Mouse (Mus musculus): ENCODE data around the gene Trub2. TPM values are rescaled to one million over a fixed set of nuclear protein-coding genes. Genes with fewer than 3 reads are reported as not detected.
"Not testable (repeated sequence)": the region's sequence is repeated elsewhere in the genome, so short reads cannot be mapped to it uniquely, and the experiment has no call there.

Gene Trub2
- total RNA-seq, 1 experiment from 2014 or later: 45.7 TPM

DNA sequence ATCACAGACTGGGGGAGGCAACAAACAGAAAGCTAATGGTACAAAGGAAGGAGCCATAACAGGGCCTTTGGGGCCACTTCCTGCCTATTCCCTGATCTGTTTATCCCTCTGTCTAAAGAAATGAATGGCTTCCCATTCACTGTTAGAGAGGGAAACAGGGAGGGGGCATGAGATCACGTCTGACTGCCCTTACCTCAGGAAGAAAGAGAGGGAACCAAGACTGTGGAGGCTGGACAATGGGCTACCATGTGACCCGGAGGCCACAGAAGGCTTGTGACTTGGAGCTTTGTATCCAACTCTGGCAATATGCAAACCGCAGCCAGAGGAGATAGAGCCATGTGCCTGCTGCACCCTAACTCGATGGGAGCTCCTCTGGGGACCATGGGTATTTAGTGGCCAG, 4.0 kb downstream of the Trub2 start:
- no peak for ATAC-seq (replicated peaks; ENCODE audit: low read depth, poor library complexity, severe bottlenecking)

DNA sequence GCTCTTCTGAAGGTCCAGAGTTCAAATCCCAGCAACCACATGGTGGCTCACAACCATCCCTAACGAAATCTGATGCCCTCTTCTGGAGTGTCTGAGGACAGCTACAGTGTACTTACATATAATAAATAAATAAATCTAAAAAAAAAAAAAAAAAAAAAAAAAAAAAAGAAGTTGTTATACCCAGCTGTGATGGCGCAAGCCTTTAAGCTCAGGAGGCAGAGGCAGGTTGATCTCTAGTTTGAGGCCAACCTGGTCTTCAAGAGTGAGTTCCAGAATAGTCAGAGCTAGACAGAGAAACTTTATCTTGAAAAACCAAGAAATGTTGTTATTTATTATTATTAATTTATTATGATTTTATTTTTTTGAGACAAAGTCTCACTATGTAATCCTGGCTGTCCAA, 7.0 kb downstream of the Trub2 start:
- not testable (repeated sequence) for ATAC-seq (replicated peaks; ENCODE audit: low read depth, poor library complexity, severe bottlenecking)

DNA sequence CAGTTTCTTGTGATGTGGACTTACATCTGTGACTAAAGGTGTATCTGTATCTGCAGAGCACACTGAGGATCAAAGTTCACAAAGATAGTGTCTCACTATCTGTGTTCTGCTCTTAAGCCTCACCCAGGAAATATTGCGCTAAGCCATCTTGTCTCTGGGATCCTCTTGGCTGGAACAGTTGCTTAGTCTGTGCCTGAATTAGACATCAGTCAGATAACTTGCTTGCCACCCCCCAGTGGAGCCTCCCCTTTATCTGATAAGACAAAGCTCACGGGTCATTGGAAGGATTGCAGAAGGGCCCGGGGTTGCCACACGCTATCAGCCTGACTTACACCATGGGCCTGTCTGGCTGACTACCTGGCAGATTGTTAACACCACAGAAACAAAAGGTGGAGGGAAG, 15.0 kb downstream of the Trub2 start:
- no peak for ATAC-seq (replicated peaks; ENCODE audit: low read depth, poor library complexity, severe bottlenecking)

DNA sequence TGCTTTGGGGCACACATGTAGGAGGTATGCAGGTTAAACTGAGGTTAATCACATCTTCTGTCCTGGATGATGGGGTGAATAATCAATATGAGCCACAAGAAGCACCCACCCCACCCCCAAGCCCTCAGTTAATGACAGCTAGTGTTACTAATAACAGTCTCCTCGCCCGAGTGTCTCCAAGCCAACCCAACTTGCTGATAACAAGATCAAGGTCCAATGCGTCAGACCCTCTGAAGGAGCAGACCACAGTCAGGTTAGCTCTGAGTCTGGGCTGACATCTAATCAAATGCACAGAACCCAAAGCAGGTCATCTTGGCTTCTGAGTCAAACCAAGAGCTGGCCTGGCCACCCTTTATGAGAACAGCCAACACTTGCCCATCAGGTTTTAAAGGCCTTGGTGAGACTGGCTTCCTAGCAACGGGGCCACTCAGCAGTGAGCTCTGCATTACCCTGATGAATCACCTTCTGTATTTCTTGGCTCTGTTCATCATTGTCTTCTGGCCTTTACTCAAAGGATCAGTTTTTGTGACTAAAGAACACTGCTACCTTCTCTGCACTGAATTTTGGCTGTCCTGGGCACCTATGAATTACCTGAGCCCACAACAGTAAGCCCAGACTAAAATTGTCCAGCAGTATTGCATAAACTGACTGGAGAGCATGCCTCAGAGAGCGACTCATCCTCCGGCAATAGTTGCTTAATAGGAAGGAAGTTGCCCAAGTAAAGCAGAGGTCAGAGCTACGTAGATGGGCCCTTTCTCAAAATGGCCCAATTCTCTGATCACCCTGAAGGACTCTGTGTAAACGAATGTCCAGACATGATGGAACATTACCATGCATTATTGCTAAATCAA, 16.5 kb downstream of the Trub2 start:
- peak; percentile 55 for ATAC-seq (replicated peaks; ENCODE audit: low read depth, poor library complexity, severe bottlenecking)

DNA sequence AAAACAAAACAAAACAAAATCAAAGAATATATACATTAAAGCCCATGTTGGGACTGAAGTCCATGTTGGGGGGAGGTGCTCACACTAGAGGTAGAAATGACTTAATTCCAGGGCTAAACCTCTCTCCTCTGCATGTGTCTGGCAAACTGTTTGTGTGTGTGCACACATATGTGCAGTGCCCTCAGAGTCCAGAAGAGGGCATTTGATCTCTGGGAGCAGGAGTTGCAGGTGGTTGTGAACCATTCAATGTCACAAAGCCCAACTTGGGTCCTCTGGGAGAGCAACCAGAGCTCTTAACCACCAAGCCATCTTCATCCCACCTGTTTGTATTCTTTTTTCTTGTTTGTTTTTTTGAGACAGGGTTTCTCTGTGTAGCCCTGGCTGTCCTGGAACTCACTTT, 18.1 kb downstream of the Trub2 start:
- ATAC-seq (replicated peaks; ENCODE audit: low read depth, poor library complexity, severe bottlenecking): no peak

DNA sequence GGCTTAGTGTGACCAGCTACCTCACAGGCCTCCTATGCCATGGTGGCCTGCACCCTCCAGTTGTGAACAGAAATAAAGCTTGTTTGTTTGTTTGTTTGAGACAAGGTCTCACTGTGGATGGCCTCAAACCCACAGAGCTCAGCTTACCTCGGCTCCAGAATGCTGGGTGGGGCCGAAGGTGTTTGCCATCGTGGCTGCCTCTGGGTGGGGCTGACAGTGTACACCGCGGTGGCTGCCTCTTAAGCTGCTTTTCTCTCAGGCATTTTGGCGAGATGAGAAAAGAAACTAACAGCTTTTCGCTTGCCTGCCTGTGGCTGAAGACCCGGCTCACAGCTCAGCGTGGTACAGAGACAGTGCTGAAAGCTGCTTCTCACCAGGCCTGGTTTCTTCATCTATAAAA, 19.4 kb downstream of the Trub2 start:
- no peak for ATAC-seq (replicated peaks; ENCODE audit: low read depth, poor library complexity, severe bottlenecking)

DNA sequence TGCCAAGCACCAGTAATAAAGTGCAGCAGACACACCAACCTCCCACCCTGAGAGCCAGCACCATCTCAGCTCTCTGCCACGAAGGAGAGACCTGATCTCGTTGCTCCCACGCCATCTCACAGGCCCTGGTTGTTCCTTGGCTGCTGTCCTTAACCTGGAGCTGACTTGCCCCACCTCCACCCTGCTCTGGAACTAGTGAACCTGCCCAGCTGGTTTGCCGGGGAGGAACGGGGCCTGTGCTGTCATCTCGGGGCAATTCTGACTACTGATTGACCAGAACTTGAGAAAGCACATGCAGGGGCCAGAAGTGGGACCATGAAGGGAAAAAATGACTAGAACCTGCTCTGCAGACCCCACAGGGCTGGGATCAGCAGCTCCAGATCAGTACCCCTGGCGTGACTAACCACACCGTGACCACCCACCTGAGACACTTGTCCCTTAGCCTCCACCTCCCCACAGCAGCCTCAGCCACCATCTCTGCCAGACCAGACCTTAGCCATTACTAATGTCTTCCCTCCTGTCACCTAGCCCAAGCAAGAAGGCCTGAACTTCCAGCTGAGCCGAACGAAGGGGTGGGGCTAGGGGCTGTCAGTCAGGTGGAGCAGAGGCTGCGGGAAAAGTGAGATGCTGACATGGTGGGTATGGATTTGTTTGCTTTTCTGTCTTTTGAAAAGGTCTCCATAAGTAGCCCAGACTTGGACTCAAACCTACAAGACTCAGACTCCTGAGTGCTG, 20.2 kb downstream of the Trub2 start:
- no peak for ATAC-seq (replicated peaks; ENCODE audit: low read depth, poor library complexity, severe bottlenecking)

DNA sequence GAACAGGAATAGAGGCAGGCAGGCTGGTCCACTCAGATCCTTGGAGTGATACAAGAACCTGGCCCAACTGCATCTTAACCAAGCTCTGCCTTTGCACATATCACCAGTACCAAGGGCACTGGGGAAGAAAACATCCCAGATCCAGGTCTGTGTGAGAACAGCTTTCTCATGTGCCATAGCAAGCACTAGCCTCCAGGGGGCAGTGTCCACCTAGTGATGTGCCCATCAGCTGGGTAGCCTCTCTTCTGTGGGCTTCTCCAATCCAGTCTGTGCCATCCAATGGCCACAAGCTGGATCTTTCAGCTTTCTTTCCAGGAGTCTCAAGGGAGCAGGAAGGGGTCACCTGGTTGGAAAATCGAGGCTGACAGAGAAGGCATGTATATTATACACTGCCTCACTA, 23.5 kb downstream of the Trub2 start:
- ATAC-seq (replicated peaks; ENCODE audit: low read depth, poor library complexity, severe bottlenecking): peak; percentile 92

DNA sequence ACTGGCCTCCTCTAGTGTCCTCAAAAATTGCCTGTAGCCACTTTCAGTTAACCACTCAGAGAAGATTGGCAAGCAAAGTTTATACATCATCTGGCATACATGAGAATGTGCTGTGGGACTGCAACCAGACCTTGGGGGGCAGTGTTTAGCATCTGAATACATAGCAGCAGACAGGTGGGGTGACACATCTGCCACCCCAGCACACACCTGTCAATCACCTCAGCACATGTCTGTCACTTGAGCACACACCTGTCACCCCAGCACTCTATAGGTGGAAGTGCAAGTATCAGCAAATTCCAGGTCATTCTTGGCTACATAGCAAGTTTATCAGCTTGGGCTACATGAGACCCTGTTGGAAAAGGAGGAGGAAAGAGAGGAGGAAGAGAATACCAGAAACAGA, 32.6 kb downstream of the Trub2 start:
- ATAC-seq (replicated peaks; ENCODE audit: low read depth, poor library complexity, severe bottlenecking): no peak

DNA sequence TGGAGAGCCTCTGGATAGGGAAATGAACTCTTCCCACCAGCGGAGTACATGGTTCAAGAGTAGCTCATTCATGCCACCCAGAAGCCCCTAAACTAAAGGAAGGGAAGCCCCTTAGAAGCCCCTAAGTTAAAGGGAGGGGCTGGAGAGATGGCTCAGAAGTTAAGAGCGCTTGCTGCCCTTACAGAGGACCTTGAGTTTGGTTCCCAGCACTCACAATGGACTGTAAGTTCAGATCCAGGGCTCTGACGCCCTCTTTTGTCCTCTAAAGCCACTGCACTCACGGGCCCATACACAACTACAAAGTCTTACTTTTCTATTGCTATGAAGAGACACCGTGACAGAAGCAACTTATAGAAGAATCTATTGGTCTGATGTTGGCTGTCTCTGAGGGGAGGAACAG, 35.9 kb downstream of the Trub2 start:
- no peak for ATAC-seq (replicated peaks; ENCODE audit: low read depth, poor library complexity, severe bottlenecking)

DNA sequence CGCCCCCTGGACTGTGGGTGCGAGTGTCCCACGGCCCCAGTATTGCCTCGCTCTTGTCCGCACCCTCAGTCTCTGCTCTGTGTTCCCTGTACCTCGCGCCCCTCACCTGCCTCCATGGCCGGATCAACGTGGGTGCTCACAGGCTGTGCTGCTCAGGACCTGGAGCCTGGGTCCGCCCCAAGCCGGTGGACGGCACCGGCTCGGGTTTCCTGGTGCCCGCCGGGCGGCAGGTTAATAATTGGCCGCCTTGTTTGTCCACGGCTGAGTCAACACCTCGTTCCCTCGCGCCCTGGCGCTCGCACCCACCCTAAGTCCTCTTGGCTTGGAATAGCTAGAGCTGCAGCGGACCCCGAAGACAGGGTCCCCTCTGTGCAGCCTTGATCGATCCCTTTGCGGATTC, 36.8 kb downstream of the Trub2 start, which contains the start of gene Gm13420:
TSS of gene Gm13420 (minus strand) at position 189 of the 400 bp plus-strand sequence.
- ATAC-seq (replicated peaks; ENCODE audit: low read depth, poor library complexity, severe bottlenecking): no peak

DNA sequence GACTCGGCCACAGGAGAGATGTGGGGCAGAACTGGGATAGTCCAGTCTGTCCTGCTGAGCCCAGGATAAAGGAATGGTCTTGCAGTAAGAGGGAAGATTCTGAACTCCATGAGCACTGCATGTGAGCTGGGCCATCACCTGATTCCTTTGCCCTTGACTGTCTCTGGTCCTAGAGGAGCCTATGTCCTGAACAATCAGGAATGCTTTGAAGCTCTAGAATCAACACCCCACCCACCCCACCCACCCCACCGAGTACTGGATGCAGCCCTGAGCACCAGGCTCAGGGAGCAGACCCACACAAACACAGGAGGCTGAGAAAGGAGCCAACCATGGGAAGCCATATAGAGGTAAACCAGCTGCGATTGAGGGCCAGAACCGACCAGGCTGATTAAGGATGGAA, 39.8 kb downstream of the Trub2 start:
- no peak for ATAC-seq (replicated peaks; ENCODE audit: low read depth, poor library complexity, severe bottlenecking)

DNA sequence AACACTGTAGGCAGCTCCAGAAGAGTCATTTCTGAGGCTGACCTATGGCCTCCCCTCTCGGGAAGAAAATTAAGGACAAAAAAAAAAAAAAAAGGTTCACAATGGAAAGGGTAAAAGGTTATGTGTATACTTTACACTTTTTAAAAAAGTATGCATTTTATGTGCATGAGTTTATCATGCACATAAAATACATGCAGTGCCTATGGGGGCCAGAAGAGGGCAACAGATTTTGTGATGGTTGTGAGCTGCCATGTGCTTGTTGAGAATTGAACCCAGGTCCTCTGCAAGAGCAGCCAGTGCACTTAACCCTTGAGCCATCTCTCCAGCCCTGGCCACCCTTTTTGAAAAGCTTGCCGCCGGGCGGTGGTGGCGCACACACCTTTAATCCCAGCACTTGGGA, 40.5 kb downstream of the Trub2 start:
- no peak for ATAC-seq (replicated peaks; ENCODE audit: low read depth, poor library complexity, severe bottlenecking)

DNA sequence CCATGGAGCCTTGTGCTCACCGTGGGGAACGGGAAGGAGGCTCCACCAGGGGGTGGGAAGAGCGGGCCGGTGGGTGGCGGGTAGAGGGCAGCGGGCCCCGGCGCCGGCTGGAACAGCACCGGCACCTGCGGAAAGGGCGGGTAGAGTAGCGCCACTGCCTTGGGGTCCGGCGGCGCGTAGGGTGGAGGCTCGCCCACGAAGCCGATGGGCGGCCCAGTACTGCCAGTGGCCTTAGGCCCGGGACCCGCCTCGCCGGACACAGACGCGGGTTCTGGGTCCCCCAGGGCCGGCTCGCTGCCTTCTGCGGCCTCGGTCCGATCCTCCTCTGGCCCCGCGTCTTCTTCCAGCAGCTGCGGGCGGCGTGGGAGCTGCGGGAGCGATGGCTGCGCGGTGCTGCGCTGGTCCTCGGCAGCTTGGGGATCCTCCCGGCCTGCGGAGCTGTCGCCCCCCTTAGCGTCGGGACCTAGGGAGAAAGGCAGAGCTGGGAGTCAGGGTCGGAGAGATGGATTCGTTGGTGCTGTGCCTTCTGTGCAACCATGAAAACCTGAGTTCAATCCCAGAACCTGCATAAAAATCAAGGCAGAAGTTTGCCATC, 41.0 kb downstream of the Trub2 start:
- no peak for ATAC-seq (replicated peaks; ENCODE audit: low read depth, poor library complexity, severe bottlenecking)

DNA sequence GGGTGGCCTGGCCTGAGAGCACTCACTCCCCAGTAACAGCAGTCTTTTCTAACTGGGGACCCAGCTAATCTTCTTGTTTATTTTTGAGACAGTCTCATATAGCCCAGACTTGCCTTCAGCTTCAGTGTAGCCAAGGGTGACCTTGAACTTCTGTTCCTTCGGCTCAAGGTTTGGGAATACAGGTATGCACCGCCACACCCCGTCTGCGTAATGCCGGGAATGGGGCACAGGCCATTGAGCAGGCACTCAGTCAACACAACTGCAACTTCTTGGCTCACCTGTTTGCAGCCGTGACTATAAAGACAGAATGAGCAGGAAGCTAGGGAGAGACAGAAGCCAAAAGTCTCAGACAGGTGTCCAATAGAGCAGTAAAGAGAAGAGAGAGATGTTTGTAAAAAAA, 44.0 kb downstream of the Trub2 start:
- ATAC-seq (replicated peaks; ENCODE audit: low read depth, poor library complexity, severe bottlenecking): no peak

DNA sequence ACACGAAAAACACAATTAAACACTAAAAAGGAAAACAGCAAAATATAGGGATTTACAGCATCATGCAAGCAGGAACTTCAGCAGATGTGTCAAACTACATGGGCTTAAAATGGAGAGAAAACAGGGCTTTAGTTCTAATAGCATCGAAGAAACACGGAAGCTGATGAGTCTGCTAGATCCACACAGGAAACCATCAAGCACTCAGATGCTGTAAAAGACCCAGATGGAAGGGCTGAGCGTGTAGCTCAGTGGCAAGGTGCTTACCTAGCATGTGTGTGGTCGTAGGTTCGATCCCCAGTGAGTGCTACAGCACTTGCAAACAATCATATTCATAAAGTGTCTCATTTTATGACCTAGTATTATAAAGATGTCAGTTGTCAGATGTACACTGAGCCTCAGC, 47.1 kb downstream of the Trub2 start:
- ATAC-seq (replicated peaks; ENCODE audit: low read depth, poor library complexity, severe bottlenecking): no peak

DNA sequence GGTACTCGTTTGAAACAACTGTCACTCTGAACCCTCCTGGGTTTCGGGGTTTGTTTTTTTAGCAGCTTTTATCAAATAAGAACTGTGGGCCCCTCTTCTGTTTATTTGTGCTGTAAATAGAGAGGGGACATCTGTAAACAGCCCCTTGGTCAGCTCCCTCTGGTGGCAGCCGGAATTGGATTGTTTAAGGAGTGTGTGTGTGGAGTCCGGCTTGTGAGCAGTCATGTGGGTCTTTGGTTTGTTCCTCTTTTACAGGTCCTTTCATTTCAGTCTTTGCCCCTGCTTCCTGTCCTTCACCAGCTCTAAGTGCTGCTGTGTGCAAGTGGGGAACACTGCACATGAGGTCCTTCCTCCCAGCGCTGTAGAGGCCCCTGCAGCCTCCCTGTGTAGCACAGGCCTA, 48.9 kb downstream of the Trub2 start:
- peak; percentile 86 for ATAC-seq (replicated peaks; ENCODE audit: low read depth, poor library complexity, severe bottlenecking)

DNA sequence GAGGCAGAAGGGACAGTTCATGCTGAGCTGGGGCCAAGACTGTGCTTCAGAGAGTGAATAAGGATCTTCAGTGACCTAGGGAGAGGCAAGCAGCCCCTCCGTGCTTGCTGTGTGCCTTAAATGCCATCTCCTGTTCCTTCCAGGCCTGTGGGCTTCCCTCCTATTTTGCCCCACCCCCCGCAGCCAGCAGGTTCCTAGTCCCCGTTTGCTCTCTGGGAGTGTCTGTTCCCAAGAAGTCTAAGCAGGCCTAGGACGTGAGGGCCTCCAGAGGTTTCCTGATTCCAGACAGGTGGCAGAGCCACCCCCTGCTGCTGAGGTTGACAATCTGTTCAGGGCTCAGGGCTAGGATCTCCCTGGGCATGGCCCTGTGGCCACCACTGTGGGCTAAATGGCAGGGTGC, 49.5 kb downstream of the Trub2 start:
- ATAC-seq (replicated peaks; ENCODE audit: low read depth, poor library complexity, severe bottlenecking): no peak

DNA sequence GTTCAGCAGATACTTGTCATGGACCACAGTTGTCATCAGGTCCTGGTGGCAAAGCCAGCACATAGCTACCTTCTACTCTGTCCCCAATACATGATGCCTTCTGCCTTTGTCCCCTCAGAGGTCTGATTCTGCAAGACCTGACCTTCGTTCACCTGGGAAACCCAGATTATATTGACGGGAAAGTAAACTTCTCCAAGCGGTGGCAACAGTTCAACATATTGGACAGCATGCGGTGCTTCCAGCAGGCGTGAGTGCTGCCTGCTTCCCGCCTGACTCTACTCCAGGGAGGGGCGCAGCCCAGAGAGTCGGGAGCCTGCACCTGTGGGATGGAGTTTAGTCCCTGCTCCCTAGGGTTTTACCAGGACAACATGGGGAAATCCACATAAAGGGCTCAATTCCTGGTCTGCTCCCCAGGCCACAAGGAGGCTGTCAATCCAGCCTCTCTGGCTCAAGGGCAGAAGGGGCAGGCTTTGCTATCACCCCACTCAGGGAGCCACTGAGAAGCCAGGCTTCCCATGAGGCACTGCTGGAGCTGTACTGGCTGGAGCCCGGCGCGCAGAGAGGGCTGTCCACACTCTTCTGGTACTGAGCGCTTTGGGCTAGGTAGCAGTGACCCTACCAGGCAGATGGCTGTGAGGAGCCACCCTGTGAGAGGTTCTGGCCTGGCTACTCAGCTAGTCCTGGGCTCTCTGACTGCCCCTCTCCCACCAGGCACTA, 50.9 kb downstream of the Trub2 start:
- no peak for ATAC-seq (replicated peaks; ENCODE audit: low read depth, poor library complexity, severe bottlenecking)

DNA sequence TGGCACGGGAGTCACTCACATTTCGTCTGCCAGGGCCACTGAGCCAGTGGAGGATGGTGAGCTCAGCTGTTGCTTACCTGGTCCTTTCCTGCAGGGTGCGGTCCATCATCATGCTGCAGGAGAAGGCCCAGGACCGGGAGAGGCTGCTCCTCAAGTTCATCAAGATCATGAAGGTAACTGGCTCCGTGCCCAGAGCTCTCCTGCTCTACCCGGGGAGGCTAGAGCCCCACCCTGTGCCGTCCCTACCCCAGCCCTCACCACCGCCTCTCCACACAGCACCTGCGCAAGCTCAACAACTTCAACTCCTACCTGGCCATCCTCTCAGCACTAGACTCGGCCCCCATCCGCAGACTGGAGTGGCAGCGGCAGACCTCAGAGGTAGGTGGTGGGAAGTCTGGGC, 52.6 kb downstream of the Trub2 start:
- no peak for ATAC-seq (replicated peaks; ENCODE audit: low read depth, poor library complexity, severe bottlenecking)

DNA sequence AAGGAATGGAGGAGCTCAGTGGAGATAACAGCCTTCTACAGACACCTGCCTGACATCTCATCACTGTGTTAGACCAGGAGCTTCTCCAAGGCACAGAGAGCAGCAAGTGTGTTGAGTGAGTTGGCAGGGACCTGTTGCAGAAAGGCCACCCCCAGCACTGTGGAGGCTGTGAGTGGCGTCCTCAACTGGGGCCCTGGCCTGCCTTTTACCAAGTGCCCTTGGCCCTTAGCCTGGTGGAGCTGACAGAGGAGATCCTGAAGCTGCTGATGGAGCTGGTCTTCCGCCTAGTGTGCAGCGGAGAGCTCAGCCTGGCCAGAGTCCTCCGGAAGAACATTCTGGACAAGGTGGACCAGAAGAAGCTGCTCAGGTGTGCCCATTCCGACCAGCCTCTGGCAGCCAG, 55.0 kb downstream of the Trub2 start:
- ATAC-seq (replicated peaks; ENCODE audit: low read depth, poor library complexity, severe bottlenecking): no peak

All from common myeloid progenitor, adult 5-6 weeks (primary cell).